Mouse (Mus musculus): ENCODE measurements around the gene Sel1l3. TPM values are rescaled to one million over a fixed set of nuclear protein-coding genes. Genes with fewer than 3 reads are reported as not detected.
A peak's percentile ranks its signal among the peaks of the same experiment; 100 is the strongest.

Gene Sel1l3
- total and polyA plus RNA-seq, 3 experiments = 0.28 to 0.76 (median 0.34) TPM

DNA sequence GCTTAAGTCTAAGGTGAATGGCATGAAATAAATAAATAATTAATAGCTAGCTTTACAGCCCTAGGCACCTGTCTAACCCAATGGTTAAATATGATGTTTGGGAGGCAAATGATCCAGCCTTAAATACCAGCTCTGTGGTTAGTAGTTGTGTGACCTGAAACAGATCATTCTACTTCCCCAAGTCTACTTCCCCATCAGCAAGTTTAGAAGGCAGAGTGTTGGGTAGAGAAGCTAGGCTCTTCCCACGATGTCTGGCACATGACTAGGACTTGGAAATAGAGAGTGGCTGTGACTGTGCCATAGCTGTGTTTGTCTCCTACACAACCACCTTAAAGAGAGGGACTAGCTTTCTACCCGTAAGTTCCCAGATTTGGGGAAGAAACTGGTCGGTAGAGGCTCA lies 18.9 kb downstream of the Sel1l3 start:
- TF ChIP-seq JUN (IDR thresholded peaks at IDR 0.05; ENCODE audit: insufficient read depth, low read depth, low read length) (no peak), SIN3A (IDR thresholded peaks at IDR 0.05; ENCODE audit: low read length) (0 out of 2 replicates have a peak, but pooled peaks have one; percentile 25), BHLHE40 (IDR thresholded peaks at IDR 0.05; ENCODE audit: low read depth, low read length) (peak; percentile 36; the same call in 1 of the 2 replicates), NRF1 (IDR thresholded peaks at IDR 0.05; ENCODE audit: low read depth, low read length) (no peak), CHD1 (IDR thresholded peaks at IDR 0.05; ENCODE audit: low read depth, low read length) (no peak), EP300 (IDR thresholded peaks at IDR 0.05; ENCODE audit: low read length) (peak; percentile 52), CTCF (conservative IDR thresholded peaks at IDR 0.05 in 1 of 2, IDR thresholded peaks at IDR 0.05 in 1 of 2; ENCODE audit: low read depth in 2 of 2, low read length in 2 of 2) (no peak)
- Histone ChIP-seq H3K4me3 (replicated peaks in 1 of 3; ENCODE audit: low read depth in 2 of 3, low read length in 2 of 3, poor library complexity in 1 of 3) (no peak overlapping the region), H3K4me2 (ENCODE audit: insufficient read depth, low read depth, poor library complexity, severe bottlenecking) (no peak overlapping the region), H3K79me2 (replicated peaks; ENCODE audit: control insufficient read depth, extremely low read depth, insufficient read depth, poor library complexity, severe bottlenecking) (no peaks in the 10 kb centered on the region), H3K4me1 (ENCODE audit: control insufficient read depth in 1 of 2, insufficient read depth in 2 of 2) (peaks cover 17 to 51% of the 10 kb centered on the region in 2 experiments), H3K36me3 (replicated peaks in 1 of 2; ENCODE audit: control insufficient read depth in 1 of 2, insufficient read depth in 1 of 2, low read length in 1 of 2) (no peaks in the 10 kb centered on the region), H3K9ac (ENCODE audit: insufficient read depth, low read depth) (no peak overlapping the region), H3K27ac (ENCODE audit: insufficient read depth, low read depth) (no peak overlapping the region), H3K9me3 (replicated peaks; ENCODE audit: low read length) (no peaks in the 10 kb centered on the region), H3K27me3 (replicated peaks) (no peaks in the 10 kb centered on the region)
- in situ Hi-C loops (cut with MboI; ENCODE audit: low pct_ligation_motif_present, low pct_unique_long_range_greater_than_20kb, low sequenced_read_pairs) = no loop called here
- peak; percentile 43 for DNase-seq (ENCODE audit: extremely low read depth)
- dilution Hi-C loops (cut with MboI; ENCODE audit: extremely low pct_ligation_motif_present, extremely low pct_unique_long_range_greater_than_20kb, low sequenced_read_pairs) = no loop called here

GRCm38 (mm10) chr5:53194421-53194820 lies 19.3 kb downstream of the Sel1l3 start:
- Histone ChIP-seq H3K79me2 (replicated peaks; ENCODE audit: control insufficient read depth, extremely low read depth, insufficient read depth, poor library complexity, severe bottlenecking) (no peaks in the 10 kb centered on the region), H3K4me3 (replicated peaks in 1 of 3; ENCODE audit: low read depth in 2 of 3, low read length in 2 of 3, poor library complexity in 1 of 3) (no peak overlapping the region), H3K27me3 (replicated peaks) (no peaks in the 10 kb centered on the region), H3K9ac (ENCODE audit: insufficient read depth, low read depth) (no peak overlapping the region), H3K4me2 (ENCODE audit: insufficient read depth, low read depth, poor library complexity, severe bottlenecking) (no peak overlapping the region), H3K36me3 (replicated peaks in 1 of 2; ENCODE audit: control insufficient read depth in 1 of 2, insufficient read depth in 1 of 2, low read length in 1 of 2) (no peaks in the 10 kb centered on the region), H3K9me3 (replicated peaks; ENCODE audit: low read length) (no peaks in the 10 kb centered on the region), H3K27ac (ENCODE audit: insufficient read depth, low read depth) (no peak overlapping the region), H3K4me1 (ENCODE audit: control insufficient read depth in 1 of 2, insufficient read depth in 2 of 2) (peaks cover 17 to 51% of the 10 kb centered on the region in 2 experiments)
- no peak for TF ChIP-seq JUND (conservative IDR thresholded peaks at IDR 0.05; ENCODE audit: low read depth, low read length)
- TF ChIP-seq MXI1 (IDR thresholded peaks at IDR 0.05; ENCODE audit: low read depth, low read length) = no peak
- no peak for TF ChIP-seq USF2 (conservative IDR thresholded peaks at IDR 0.05; ENCODE audit: low read depth, low read length)
- no peak for TF ChIP-seq ZNF384 (IDR thresholded peaks at IDR 0.05; ENCODE audit: low read depth, low read length)
- TF ChIP-seq EP300 (IDR thresholded peaks at IDR 0.05; ENCODE audit: low read length) = no peak
- TF ChIP-seq CTCF (conservative IDR thresholded peaks at IDR 0.05 in 1 of 2, IDR thresholded peaks at IDR 0.05 in 1 of 2; ENCODE audit: low read depth in 2 of 2, low read length in 2 of 2) = no peak
- no peak for TF ChIP-seq RAD21 (IDR thresholded peaks at IDR 0.05; ENCODE audit: low read depth, low read length)
- no peak for TF ChIP-seq TCF12 (IDR thresholded peaks at IDR 0.05; ENCODE audit: low read depth, low read length)
- no peak for TF ChIP-seq MAFK (IDR thresholded peaks at IDR 0.05; ENCODE audit: insufficient replicate concordance, low read length)
- no peak for TF ChIP-seq E2F4 (IDR thresholded peaks at IDR 0.05; ENCODE audit: insufficient replicate concordance, low read depth, low read length)
- dilution Hi-C loops (cut with MboI; ENCODE audit: extremely low pct_ligation_motif_present, extremely low pct_unique_long_range_greater_than_20kb, low sequenced_read_pairs) (no loop called here), in situ Hi-C loops (cut with MboI; ENCODE audit: low pct_ligation_motif_present, low pct_unique_long_range_greater_than_20kb, low sequenced_read_pairs) (no loop called here)
- DNase-seq (ENCODE audit: extremely low read depth) = peak; percentile 9

All from CH12.LX (cell line).